Mouse (Mus musculus) WW6 (cell line): Measurements from ENCODE around the gene 5430427O19Rik.

ENCODE experiments used
- DNase-seq: peaks from one replicate; pipeline ENCODE4 v3.0.0-alpha.2; 2013; ENCODE audit warnings: low read depth, low spot score

5430427O19Rik gene

GRCm38 (mm10) chrX:85869914-85870483 is at the start of gene 5430427O19Rik:
TSS of gene 5430427O19Rik (plus strand) at chrX:85870354.
- DNase-seq = no peak

DNA sequence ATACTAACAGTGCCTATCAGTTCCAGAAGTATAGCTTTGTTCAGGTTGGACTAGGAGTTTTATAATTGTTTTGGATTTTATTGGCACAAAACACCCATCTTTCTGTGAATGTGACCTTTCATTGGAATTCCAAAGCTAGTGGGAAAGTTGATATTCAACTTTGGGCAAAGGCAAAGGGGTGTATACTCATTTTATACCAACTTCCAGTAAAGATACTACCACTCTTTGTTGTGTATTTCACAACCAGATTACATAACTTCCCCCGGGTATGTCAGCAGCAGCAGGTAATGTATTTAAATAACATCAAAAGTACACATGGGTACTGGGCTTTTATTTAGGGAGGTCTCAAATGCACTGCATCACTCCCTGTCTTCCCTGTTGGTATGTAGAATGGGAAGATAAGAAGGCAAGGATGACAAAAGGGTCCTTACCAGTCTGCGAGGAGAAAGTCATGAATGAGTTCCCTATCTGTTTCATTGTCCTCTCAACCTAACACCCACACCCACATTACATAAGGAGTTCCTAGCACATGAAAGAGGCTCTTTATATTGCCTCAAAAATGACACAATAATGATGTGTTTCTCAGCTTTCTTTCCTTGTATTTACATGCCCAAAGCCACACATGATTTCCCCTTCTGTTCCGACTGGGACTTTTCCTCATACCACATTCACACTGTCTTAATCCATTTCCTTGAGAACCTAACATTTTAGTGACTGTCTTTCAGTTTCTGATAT is 42.3 kb upstream of the 5430427O19Rik start:
- no peak for DNase-seq

DNA sequence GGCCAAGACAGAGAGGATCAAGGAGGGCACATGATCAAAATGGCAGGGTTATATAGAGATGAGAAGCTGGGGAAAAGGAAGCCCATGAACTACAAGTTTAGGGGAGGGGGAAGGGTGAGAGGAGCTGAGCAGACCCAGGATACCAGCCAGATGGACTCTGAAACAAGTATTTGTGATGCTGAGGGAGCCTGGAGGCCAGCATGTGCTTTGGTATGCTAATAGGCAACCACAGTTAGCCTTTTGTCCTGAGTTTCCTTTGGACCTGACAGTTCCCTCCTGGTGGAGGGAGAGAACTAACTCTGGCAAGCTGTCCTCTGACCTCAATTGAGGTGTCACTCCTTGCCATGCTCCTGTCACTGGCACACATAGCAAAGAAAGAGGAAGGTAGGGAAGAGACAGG is 41.2 kb upstream of the 5430427O19Rik start:
- no peak for DNase-seq

GRCm38 (mm10) chrX:85839174-85839573 is 31.0 kb upstream of the 5430427O19Rik start:
- no peak for DNase-seq

GRCm38 (mm10) chrX:85855938-85856337 is 14.2 kb upstream of the 5430427O19Rik start:
- no peak for DNase-seq

DNA sequence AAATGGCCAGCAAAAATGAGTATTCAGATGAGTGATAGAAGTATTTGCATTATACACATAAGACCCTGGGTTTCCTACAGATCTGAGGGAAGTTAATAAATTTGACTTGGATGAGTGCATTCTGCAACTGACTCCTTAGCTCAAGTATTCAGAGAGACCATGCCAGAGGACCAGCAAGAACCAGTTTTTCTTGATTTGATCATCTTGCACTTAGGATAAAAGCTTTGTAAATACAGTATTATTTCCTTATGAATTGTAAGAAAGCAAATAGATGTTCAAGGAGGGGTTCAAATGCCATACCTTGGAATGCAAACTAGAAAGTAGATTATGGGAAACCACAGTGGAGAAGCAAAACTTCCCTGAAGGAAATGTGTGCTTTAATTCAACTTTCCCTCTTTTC is 13.0 kb upstream of the 5430427O19Rik start:
- no peak for DNase-seq

DNA sequence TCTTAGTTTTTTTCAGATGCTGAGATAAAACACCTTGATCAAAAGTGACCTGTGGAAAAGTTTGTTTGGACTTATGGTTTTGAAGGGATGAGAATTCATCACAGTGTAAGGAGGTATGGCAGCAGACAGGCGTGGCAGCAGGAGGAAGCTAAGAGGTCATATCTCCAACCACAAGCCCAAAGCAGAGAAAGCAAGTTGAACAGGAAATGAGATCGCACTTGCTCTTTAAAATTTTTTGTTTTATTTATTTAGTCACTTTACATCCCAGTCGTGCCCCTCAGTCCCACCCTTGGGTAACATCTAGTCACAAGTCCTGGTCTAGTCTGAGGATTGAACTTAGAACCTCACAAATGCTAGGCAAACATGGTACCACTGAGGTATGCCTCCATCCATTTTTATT is 2.1 kb upstream of the 5430427O19Rik start:
- no peak for DNase-seq

GRCm38 (mm10) chrX:85871371-85872056 is 1.4 kb downstream of the 5430427O19Rik start:
- DNase-seq = no peak

DNA sequence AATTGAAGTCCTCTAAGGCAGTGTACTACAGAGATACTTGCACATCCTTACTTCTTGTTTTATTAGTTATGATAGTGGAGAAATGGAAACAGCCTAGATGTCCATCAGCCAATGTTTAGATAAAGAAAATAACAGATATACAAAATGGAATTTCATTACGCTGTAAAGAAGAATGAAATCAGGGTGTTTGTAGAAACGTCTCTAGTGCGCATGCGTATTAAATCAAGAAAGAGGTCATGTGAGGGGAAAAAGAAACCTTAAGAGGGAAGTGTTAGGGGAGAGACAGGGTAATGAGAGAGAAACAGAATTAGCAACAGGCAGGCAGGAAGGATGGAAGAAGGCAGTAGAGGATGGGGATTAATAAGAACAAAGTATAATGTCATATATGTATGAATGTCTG is 4.2 kb downstream of the 5430427O19Rik start:
- DNase-seq = no peak

DNA sequence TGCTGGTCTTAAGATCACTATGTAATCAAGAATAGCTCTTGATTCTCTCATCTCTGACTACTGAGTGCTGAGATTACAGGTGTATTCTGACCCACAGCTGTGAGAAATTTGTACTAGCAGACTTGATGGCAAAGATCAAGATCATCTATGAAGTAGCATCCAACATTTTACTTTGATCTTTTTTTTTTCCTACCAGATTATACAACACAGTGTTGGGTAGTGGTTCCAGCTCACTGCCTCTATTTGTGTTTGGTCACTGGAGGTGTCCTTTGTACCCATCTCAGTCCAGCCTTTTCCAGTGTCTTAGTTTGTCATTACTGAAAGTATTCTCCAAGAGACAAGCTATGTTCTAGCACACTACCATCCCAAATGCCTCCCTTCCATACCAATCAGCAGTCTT is 5.8 kb downstream of the 5430427O19Rik start:
- DNase-seq = no peak

DNA sequence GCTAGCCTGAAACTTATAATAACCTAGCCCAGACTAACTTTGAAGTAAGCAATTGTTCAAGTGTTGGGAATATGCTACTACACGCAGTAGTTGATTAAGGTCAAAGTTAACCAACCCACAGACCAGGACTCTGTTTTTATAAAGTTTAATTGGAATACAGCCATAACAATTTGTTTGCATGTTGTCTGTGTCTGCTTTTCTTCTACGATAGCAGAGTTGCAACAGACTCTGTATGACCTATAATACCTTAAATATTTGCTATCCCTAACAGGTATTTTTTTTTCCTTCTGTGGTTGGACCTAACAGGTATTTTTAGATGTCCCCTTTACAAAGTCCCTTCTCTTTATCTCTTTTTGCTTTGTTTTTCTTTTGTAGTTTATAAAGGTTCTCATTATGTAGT is 7.6 kb downstream of the 5430427O19Rik start:
- DNase-seq = no peak

DNA sequence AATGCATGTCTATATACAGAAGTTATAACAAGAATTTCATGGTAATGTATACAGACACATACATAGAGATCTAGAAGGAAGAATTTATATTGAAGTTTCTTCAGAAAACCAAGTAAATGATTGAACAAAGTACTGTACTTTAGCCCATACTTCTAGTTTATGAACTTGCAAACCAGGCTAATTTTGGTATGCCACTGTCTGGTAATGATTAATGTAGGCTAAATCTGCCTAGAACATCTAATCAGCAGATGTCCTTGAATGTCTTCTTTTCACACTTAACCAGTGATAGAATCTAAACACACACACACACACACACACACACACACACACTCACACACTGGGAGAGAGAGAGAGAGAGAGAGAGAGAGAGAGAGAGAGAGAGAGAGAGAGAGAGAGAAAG is 8.1 kb downstream of the 5430427O19Rik start:
- no peak for DNase-seq

DNA sequence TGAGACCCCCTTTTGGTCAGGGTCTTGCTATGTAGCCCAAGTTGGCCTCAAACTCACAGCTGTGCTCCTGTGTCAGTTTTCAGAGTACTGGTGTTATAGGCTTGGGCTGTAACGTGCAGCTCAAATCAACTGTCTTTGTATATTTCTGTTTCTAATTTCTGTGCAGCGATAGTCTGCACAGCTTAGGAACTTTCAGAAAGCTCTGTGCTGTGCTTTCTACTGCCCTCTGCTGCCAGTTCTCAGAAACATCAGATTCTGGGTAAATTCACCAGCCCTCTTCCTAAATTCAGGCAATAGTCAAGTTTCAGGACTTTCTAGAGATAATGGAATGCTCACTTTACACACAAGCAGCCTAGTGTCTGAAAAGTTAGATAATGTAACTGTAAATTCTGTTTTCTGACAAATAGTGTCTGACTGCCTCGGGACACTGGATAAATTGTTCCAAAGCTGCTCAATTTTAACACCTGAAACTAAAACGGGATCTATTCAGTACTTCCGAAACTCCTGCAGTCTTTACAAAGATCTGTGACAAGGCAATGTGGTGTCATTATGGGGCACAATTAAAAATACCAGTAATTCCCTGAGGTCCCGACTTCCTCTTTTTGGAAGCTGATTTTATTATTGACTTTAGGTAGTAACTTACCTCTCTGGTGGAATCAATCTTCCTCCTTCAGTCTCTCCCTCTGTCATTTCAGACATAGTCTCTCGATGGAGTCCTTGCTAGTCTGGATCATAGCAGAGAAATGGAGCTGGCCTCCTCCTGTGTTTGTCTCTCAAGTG is 9.2 kb downstream of the 5430427O19Rik start:
- DNase-seq = no peak

- DNase-seq = no peak
These were observed 16.5 kb downstream of the 5430427O19Rik start for GRCm38 (mm10) chrX:85886651-85887050.

- DNase-seq = no peak
These were observed 31.0 kb downstream of the 5430427O19Rik start for GRCm38 (mm10) chrX:85901195-85901594.

DNA sequence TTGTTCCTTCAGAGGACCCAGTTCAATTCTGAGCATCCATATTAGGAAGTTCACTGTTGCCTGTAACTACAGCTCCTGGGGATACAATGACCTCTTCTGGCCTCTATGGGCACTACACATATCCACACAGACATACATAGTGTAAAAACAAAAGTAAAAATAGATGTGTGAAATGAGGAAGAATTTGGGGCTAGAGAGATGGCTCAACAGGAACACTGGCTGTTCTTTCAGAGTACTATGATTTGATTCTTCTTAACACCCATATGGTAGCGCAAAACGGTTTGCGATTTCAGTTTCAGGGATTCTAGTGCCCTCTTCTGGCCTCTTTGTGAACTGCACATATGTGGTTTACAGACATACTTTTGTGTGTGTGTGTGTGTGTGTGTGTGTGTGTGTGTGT is 48.9 kb downstream of the 5430427O19Rik start:
- no peak for DNase-seq

- DNase-seq = no peak
These were observed 62.8 kb downstream of the 5430427O19Rik start for GRCm38 (mm10) chrX:85932991-85933390.
